Mouse (Mus musculus) small intestine, adult 2 months (tissue): ENCODE data around the gene Lrrc25.

Source experiments
- CTCF ChIP-seq: fragments of 200-500 bp; IDR thresholded peaks from 2 replicates; pipeline ENCODE4 v1.5.1; 2012; ENCODE audit warnings: low read depth, mild to moderate bottlenecking, control low read depth, inconsistent platforms, low read length, moderate library complexity, mixed read lengths; ENCODE audit not compliant: insufficient replicate concordance, insufficient read length; ENCODE audit errors: extremely low read depth
- POLR2A ChIP-seq: fragments of 200-500 bp; IDR thresholded peaks from 2 replicates; pipeline ENCODE4 v1.6.1; 2012; ENCODE audit warnings: low read depth, mild to moderate bottlenecking, control low read depth, inconsistent platforms, low read length, moderate library complexity

DNA sequence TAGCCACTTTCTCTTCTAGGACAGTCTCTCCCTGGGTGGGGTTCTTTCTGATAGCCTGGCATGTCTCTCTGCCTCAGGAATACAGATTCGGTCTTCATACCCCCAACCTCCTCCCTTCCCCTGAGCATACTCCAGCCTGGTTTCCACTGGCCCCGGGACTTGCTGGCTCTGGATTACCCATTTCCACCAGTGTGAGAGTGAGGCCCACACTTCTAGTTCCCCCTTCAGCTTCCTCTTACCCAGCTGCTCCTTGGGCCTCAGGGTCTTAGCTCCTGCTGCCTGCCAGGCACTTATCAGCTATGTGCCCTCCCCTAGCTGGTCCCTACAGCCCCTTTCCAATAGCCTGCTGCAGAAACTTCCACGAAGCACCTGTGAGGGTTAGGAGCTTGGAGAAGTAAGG is at the start of gene Lrrc25:
- TF ChIP-seq CTCF: no peak
- no peak for TF ChIP-seq POLR2A
